Mouse (Mus musculus): ENCODE measurements at regions not wholly inside any gene's neighbourhood (a gene's known extent, or its start where the extent isn't known, plus 50 kb on each side); places are given as distances from the start of the nearest gene placed in this dataset.

DNA sequence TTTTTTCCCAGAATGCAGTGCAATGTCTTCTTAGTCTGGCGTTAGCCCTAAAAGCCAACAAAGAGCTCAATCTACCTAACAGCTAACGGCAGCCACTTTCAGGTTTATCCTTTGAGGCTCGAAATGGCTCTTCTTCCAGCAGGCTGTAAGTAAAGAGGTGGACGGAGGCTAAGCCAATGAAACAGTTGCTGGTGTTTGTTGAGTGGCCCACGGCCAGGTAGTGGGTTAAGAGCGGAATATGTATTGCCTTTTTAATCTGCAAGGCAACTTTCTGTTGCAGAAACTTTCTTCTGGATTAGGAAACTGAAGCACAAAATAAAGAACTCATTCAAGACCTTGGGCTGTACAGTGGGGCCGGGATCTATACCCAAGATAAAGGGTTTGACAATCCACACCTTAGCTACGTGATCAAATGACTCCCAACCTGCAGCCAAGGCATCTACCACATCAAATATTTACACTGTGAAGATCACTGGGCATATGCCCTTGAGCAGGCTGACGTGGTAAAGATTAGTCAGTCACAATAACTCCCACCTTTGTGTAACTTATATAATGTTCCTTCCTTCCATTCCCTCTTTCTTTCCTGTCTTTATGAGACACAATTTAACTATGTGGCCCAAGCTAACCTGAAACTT lies 62.3 kb upstream of the Peli2 start:
- no peak for DNase-seq (ENCODE audit: low spot score)

DNA sequence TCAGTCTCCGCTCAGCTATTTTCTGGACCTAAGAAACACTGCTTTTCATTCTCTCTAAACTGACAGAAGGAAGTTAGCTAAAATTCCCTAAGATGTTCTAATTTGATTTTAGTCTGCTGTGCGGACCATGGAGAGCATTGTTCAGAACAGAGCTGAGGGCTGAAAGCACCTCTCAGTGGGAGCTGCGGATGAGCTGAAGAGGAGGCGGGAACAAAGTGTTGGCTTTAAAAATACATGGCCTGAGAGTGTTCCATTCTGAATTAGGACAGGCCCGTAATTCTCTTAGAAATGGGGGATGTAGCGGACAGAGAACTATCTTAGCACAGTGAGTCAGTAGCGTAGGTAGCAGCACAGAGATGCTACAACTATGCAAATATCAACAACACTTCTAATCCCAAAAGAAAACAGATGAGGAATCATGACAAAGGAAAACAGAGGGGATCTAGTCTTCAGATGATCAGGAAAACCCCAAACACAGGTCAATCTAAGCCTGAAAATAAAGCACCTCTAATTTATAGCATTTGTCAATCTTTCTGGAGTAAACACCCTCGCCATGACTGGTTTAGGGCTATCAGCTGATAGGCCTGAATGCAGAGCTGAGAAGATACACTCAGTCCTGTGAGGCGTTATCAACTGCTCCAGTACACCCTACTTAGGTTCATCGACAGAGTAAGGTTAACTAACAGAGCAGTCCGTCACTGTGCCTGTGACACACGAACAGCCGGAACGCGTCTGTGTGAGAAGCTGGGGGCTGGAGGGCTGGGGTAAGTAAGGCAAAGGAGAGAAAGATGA lies 60.8 kb upstream of the Peli2 start:
- DNase-seq (ENCODE audit: low spot score) = no peak

DNA sequence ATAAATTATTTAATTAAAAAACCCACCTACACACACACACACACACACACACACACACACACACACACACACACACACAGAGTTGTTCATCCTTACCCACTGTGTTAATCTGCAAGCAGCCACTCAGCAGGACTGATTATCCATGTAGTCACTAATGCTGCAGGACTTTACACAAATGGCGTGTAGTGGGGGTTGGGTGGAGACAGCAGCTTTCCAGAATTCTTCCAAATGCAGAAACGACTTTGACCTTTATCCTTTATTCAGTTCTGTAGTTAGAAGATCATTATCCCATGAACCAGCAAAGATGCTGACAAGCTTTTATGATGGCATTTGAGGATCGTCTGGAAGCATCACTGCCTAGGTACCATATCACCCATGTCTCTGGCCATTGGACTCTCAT lies 52.0 kb upstream of the Peli2 start:
- DNase-seq (ENCODE audit: low spot score) = no peak

Data from lung, postnatal 25 days (tissue).